Mouse (Mus musculus): Measurements from ENCODE around the gene Eci1. TPM values are rescaled to one million over a fixed set of nuclear protein-coding genes. Genes with fewer than 3 reads are reported as not detected.

Eci1 gene
- 102 and 104 TPM in 2 replicates for polyA plus RNA-seq (2015; fragmentation: Nextera tagmentation; extraction: Ambion mirVana)

DNA sequence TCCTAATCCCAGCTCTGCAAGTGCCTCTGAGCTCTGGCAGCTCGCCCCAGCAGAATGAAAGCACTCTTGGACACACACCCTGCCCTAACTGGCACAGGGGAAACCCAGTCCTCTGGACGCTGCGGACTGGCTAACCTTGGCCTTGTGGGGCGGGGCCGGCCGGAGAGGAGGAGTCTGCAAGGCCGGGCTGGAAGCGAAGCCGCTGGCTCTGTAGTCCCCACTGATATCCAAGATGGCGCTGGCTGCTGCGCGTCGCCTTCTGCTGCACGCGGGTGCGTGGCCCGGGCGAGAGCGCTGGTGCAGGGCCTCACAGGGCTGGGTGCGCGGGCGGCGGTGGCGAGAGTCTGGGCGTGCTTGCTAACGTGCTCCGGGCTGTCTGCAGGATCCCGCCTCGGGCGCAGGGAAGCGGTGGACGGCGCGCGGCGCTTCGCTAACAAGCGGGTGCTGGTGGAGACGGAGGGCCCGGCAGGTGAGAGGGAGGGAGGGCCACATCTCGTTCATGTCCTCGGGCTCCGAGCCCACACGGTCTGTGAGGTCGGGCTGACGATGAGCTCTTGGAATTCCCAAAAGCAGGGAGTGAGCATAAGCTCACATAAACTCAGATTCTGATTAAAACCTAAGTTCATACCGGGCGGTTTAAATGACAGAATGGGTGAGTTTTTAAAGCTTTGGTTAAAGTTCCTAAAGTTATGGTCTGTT lies at the start of gene Eci1:
TSS of gene Eci1 (plus strand) at position 171 of the 699 bp plus-strand sequence.

DNA sequence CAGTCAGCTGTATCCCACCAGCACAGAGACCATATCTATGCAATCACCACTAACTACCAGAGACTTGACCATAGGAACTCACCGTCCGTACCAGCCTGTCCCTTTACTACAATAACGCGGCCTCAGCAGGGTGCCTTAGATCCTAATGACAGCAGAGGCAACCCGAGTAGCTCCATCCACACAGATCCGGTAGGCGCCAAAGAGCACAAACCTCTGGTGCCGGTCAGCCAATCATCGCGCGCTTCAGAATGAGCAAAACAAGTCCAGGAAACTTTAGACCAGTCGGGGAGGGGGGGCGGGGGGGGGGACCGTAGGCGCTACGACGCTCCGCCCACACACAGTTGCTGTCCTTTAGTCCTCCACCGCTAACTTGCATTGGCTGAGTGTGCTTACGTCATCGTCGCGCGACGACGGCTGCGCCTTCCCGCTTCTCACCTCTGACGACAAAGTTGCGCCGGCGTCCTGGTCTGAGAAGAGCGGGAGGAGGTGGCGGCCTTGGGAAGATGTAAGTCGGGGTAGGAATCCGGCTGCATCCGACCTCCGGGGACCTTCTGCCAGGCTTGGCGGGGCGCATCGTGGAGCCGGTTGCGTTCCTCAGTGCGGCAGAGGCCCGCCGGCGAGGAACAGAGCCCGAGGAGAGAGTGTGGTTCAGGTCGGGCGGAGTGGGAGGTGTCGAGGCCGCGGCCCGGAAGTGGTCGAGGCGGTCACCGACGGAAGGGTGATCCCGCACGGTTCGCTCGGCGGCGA lies 12.0 kb upstream of the Eci1 start, which contains the start of gene Rnps1:
TSS of gene Rnps1 (plus strand) at position 336 of the 747 bp plus-strand sequence.

DNA sequence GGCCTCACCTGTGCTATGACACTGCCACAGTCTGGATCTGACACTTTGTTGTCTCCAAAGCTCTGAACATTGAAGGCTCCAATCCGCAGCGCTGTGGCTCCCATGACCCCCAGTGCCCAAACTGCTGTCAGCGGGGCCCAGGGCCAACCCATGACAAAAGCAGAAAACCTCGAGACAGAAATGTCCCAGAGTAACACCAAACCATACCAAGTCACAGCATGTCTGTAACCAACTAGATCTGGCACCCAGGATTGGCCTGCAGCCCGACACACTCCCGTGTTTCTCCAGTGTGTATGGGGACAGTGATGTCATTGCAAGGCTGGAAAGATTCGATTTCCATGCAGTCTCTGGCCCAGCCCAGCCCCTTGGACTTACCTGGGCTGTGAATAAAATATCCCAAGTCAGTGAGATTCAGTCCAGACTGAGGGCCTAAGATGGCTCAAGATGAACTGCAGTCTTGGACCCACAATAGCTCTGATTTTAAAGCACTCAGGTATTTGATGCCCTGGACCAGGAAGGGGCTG lies 16.3 kb downstream of the Eci1 start, which contains the start of gene Dnase1l2:
TSS of gene Dnase1l2 (minus strand) at position 474 of the 524 bp plus-strand sequence.

DNA sequence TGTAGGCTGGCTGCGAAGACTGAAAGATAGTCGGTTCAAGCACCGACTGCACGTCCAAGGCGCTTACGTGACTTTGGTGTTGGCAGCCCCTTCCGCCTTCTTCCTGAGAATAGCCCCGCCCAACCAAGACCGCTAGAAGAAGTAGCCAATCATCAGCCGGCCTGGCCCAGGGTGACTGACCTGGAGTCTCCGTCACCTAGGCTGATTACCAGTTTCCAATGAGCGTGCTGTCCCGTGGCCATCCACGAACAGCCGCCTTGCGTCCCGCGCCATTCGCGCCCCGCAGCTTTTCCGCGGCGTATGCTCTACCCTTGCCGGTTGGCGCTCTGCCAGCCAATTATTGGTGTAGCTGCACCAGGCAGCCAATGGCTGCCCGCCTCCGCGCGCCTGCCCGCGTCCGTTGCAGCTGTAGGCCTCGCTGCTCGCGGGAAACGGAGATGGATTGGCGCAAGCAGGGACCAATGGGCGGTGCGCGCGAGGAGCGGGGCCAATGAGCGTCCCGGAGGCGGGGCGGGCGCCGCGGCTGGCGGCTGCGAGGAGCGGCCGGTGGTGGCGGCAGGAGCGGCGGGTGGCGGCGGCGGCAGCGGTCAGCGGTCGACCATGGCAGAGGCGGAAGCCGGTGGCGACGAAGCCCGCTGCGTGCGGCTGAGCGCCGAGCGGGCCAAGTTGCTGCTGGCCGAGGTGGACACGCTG lies 43.6 kb downstream of the Eci1 start, which contains the start of the genes E4f1 and Pgp:
TSS of gene E4f1 (minus strand) at position 404 of the 693 bp plus-strand sequence.
TSS of gene Pgp (plus strand) at position 483 of the 693 bp plus-strand sequence.

DNA sequence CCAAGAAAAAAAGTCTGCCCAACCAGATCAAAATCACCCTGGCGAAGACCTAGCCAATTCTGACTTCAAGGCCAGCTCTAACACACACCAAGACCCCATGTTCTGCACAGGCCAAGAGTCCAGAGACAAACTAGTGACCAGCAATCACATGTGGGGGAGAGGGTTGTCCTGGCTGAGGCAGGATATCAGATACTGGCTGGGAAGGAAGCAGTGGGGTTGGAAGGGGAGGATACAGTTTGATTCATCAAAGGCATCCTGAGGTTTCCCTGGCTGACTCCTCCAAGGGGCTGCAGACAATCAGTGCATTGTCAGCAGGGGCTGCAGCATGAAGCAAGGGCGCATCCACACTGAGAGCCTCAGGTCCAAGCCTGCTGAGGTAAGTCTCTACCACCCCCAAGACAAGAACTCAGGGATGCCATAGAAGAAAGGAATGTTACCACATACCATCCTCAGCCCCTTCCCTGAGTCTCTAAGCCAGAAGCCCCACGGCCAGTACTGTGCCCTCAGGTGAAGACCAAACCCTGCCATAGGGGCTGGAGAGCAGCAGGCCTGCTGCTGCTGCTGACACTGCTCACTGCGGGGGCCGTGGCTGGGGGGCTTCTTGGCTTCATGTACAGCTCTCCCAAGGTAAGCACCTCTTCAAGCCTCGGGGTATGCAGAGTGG lies 47.3 kb downstream of the Eci1 start, which contains the start of gene Bricd5:
TSS of gene Bricd5 (plus strand) at position 273 of the 664 bp plus-strand sequence.

DNA sequence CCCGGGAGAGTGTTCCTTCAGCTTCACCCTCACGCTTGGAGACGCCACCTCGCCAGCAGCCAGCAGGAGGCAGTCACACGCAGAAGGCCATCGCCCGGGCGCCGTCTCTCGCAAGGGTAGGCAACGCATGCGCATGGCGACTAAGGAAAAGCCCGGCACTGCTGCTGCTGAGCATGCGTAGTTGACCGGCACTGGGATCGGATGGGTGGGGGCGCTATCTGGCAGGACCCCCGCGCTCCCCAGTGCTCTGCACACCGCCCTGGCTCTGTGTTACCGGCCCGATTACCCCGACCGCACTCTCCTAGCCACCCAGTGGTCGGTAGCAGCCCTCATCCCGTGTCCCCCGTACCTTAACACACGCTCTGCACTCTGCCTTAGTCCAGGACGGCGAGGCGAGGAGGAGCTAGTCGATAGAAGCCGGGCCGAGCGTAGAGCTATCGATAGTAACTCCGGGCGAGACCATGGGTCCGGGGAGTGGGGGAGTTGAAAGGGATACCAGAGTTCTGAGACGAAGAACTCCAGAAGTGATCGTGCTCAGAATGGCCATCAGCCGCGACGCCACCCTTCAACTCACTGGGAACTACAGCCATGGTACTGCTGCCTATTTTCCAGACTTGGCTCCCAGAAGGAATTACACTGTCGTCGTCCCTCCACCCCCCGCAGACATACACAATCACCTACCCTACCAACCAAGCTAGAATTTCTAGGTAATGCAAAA lies 52.4 kb downstream of the Eci1 start, which contains the start of gene Mlst8:
TSS of gene Mlst8 (minus strand) at position 416 of the 718 bp plus-strand sequence.

DNA sequence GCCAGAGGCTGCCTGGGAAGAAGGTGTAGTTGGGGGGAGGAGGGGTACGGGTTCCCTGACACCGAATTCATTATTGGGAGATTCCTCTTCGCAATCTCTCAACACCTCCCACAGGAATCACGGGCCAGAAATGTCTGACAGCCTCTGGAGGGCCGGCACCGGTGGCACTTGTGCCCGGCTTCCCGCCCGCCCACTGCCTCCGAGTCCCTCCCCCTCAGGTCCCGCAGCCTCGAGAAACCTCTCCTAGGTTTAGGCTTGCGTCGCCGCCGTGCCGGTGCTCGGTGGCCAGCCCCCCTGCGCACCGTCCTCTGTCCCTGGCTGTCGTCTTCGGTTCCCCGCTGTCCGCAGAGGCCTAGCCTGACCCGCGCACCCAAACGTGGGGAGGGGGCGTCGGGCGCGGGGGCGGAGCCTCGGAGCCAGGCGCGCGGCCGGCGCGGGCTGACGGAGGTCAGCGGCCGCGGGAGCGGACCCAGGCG lies 61.8 kb downstream of the Eci1 start, which contains the start of gene Caskin1:
TSS of gene Caskin1 (plus strand) at position 416 of the 476 bp plus-strand sequence.

Other genes with a start within 250 kb of the Eci1 start
- gene Tbc1d24, start 221.1 kb upstream of the Eci1 start, polyA plus RNA-seq (2015; fragmentation: Nextera tagmentation; extraction: Ambion mirVana) = 1.7 and 1.9 TPM in 2 replicates
- gene Ntn3, start 217.1 kb upstream of the Eci1 start, polyA plus RNA-seq (2015; fragmentation: Nextera tagmentation; extraction: Ambion mirVana) = 1.6 TPM in 2 replicates
- gene Tedc2, start 205.8 kb upstream of the Eci1 start, polyA plus RNA-seq (2015; fragmentation: Nextera tagmentation; extraction: Ambion mirVana) = 3.6 TPM in 2 replicates
- gene Ccnf, start 175.2 kb upstream of the Eci1 start, polyA plus RNA-seq (2015; fragmentation: Nextera tagmentation; extraction: Ambion mirVana) = 6.9 and 11.9 TPM in 2 replicates
- 0.19 TPM in 1 of 2 replicates, not detected in the other for gene Abca17, start 75.6 kb upstream of the Eci1 start, polyA plus RNA-seq (2015; fragmentation: Nextera tagmentation; extraction: Ambion mirVana)
- 10.4 and 13.4 TPM in 2 replicates for gene Abca3, start 74.7 kb upstream of the Eci1 start, polyA plus RNA-seq (2015; fragmentation: Nextera tagmentation; extraction: Ambion mirVana)
- gene Rnps1, start 12.1 kb upstream of the Eci1 start, polyA plus RNA-seq (2015; fragmentation: Nextera tagmentation; extraction: Ambion mirVana) = 112 and 119 TPM in 2 replicates
- gene Dnase1l2, start 16.5 kb downstream of the Eci1 start, polyA plus RNA-seq (2015; fragmentation: Nextera tagmentation; extraction: Ambion mirVana) = 35.1 and 38.3 TPM in 2 replicates
- 17.7 and 19.5 TPM in 2 replicates for gene E4f1, start 43.7 kb downstream of the Eci1 start, polyA plus RNA-seq (2015; fragmentation: Nextera tagmentation; extraction: Ambion mirVana)
- gene Pgp, start 43.8 kb downstream of the Eci1 start, polyA plus RNA-seq (2015; fragmentation: Nextera tagmentation; extraction: Ambion mirVana) = 41.5 and 50.1 TPM in 2 replicates
- gene Bricd5, start 47.2 kb downstream of the Eci1 start, polyA plus RNA-seq (2015; fragmentation: Nextera tagmentation; extraction: Ambion mirVana) = not detected in 2 replicates
- gene Mlst8, start 52.4 kb downstream of the Eci1 start, polyA plus RNA-seq (2015; fragmentation: Nextera tagmentation; extraction: Ambion mirVana) = 11.2 and 13.5 TPM in 2 replicates
- gene Caskin1, start 62.0 kb downstream of the Eci1 start, polyA plus RNA-seq (2015; fragmentation: Nextera tagmentation; extraction: Ambion mirVana) = 0.23 and 0.41 TPM in 2 replicates
- 50.4 and 54.8 TPM in 2 replicates for gene Traf7, start 101.3 kb downstream of the Eci1 start, polyA plus RNA-seq (2015; fragmentation: Nextera tagmentation; extraction: Ambion mirVana)
- gene Rab26, start 107.6 kb downstream of the Eci1 start, polyA plus RNA-seq (2015; fragmentation: Nextera tagmentation; extraction: Ambion mirVana) = 2.2 and 2.6 TPM in 2 replicates
- gene Pkd1, start 123.2 kb downstream of the Eci1 start, polyA plus RNA-seq (2015; fragmentation: Nextera tagmentation; extraction: Ambion mirVana) = 28.6 and 36.5 TPM in 2 replicates
- 216 and 218 TPM in 2 replicates for gene Tsc2, start 206.0 kb downstream of the Eci1 start, polyA plus RNA-seq (2015; fragmentation: Nextera tagmentation; extraction: Ambion mirVana)
- 9.8 and 11.3 TPM in 2 replicates for gene Nthl1, start 206.0 kb downstream of the Eci1 start, polyA plus RNA-seq (2015; fragmentation: Nextera tagmentation; extraction: Ambion mirVana)
- gene Slc9a3r2, start 223.7 kb downstream of the Eci1 start, polyA plus RNA-seq (2015; fragmentation: Nextera tagmentation; extraction: Ambion mirVana) = 33.6 and 38.2 TPM in 2 replicates
- gene Npw, start 231.8 kb downstream of the Eci1 start, polyA plus RNA-seq (2015; fragmentation: Nextera tagmentation; extraction: Ambion mirVana) = not detected in 2 replicates
- gene Zfp598, start 243.0 kb downstream of the Eci1 start, polyA plus RNA-seq (2015; fragmentation: Nextera tagmentation; extraction: Ambion mirVana) = 10.0 and 11.2 TPM in 2 replicates